Mouse (Mus musculus): Measurements from ENCODE around the gene Cope. TPM values are rescaled to one million over a fixed set of nuclear protein-coding genes. Genes with fewer than 3 reads are reported as not detected.
A peak's percentile ranks its signal among the peaks of the same experiment; 100 is the strongest.

Gene Cope
- polyA plus RNA-seq, 1 experiment: 753 TPM

GRCm38 (mm10) chr8:70344279-70344678, 42.0 kb downstream of the Cope start:
- peaks cover 49% of the 10 kb centered on the region for H3K36me3 ChIP-seq (ENCODE audit: control insufficient read depth, insufficient read depth, low read length)
- 53% methylated on average over 2 of the region's 2 CpGs for WGBS
- TF ChIP-seq CTCF (IDR thresholded peaks at IDR 0.05; ENCODE audit: extremely low read depth, insufficient read length, insufficient replicate concordance, low read depth, low read length): no peak
- TF ChIP-seq POLR2A (IDR thresholded peaks at IDR 0.05; ENCODE audit: low read depth, low read length): no peak
- no peaks in the 10 kb centered on the region for H3K27me3 ChIP-seq (ENCODE audit: control insufficient read depth, insufficient read depth, low read length)
- H3K4me3 ChIP-seq (ENCODE audit: low read depth, low read length): no peak overlapping the region
- H3K4me1 ChIP-seq (ENCODE audit: control insufficient read depth, insufficient read depth, insufficient read length, low read length): peaks cover 21% of the 10 kb centered on the region
- no peak overlapping the region for H3K27ac ChIP-seq (ENCODE audit: insufficient read depth, low read depth, low read length)

- TF ChIP-seq CTCF (IDR thresholded peaks at IDR 0.05; ENCODE audit: extremely low read depth, insufficient read length, insufficient replicate concordance, low read depth, low read length) (no peak), POLR2A (IDR thresholded peaks at IDR 0.05; ENCODE audit: low read depth, low read length) (no peak)
- peak overlapping the region; percentile 69 for H3K27ac ChIP-seq (ENCODE audit: insufficient read depth, low read depth, low read length)
- H3K4me3 ChIP-seq (ENCODE audit: low read depth, low read length): no peak overlapping the region
- H3K27me3 ChIP-seq (ENCODE audit: control insufficient read depth, insufficient read depth, low read length): no peaks in the 10 kb centered on the region
- WGBS: 34% methylated on average over 4 of the region's 4 CpGs
- peaks cover 47% of the 10 kb centered on the region for H3K4me1 ChIP-seq (ENCODE audit: control insufficient read depth, insufficient read depth, insufficient read length, low read length)
- peaks cover 21% of the 10 kb centered on the region for H3K36me3 ChIP-seq (ENCODE audit: control insufficient read depth, insufficient read depth, low read length)
Measured at GRCm38 (mm10) chr8:70347443-70347842, 45.1 kb downstream of the Cope start.

GRCm38 (mm10) chr8:70347860-70348420, 45.6 kb downstream of the Cope start:
- peaks cover 47% of the 10 kb centered on the region for H3K4me1 ChIP-seq (ENCODE audit: control insufficient read depth, insufficient read depth, insufficient read length, low read length)
- no peak for TF ChIP-seq POLR2A (IDR thresholded peaks at IDR 0.05; ENCODE audit: low read depth, low read length)
- no peak for TF ChIP-seq CTCF (IDR thresholded peaks at IDR 0.05; ENCODE audit: extremely low read depth, insufficient read length, insufficient replicate concordance, low read depth, low read length)
- peak overlapping the region; percentile 73 for H3K27ac ChIP-seq (ENCODE audit: insufficient read depth, low read depth, low read length)
- H3K27me3 ChIP-seq (ENCODE audit: control insufficient read depth, insufficient read depth, low read length): no peaks in the 10 kb centered on the region
- H3K4me3 ChIP-seq (ENCODE audit: low read depth, low read length): no peak overlapping the region
- peaks cover 17% of the 10 kb centered on the region for H3K36me3 ChIP-seq (ENCODE audit: control insufficient read depth, insufficient read depth, low read length)
- WGBS: 22% methylated on average over 1 of the region's 1 CpGs

- TF ChIP-seq POLR2A (IDR thresholded peaks at IDR 0.05; ENCODE audit: low read depth, low read length) (no peak), CTCF (IDR thresholded peaks at IDR 0.05; ENCODE audit: extremely low read depth, insufficient read length, insufficient replicate concordance, low read depth, low read length) (no peak)
- Histone ChIP-seq H3K4me1 (ENCODE audit: control insufficient read depth, insufficient read depth, insufficient read length, low read length) (peaks cover 52% of the 10 kb centered on the region), H3K27ac (ENCODE audit: insufficient read depth, low read depth, low read length) (peak overlapping the region; percentile 26; the same call in 1 of the 2 replicates), H3K4me3 (ENCODE audit: low read depth, low read length) (peak overlapping the region; percentile 89), H3K27me3 (ENCODE audit: control insufficient read depth, insufficient read depth, low read length) (no peaks in the 10 kb centered on the region), H3K36me3 (ENCODE audit: control insufficient read depth, insufficient read depth, low read length) (peaks cover 6% of the 10 kb centered on the region; the same call in 1 of the 2 replicates)
- WGBS: 9% methylated on average over 15 of the region's 15 CpGs
Measured at GRCm38 (mm10) chr8:70351035-70351999, 49.0 kb downstream of the Cope start.

GRCm38 (mm10) chr8:70352000-70352384, 49.7 kb downstream of the Cope start:
- Histone ChIP-seq H3K4me3 (ENCODE audit: low read depth, low read length) (peak overlapping the region; percentile 89), H3K27me3 (ENCODE audit: control insufficient read depth, insufficient read depth, low read length) (no peaks in the 10 kb centered on the region), H3K4me1 (ENCODE audit: control insufficient read depth, insufficient read depth, insufficient read length, low read length) (peaks cover 52% of the 10 kb centered on the region), H3K27ac (ENCODE audit: insufficient read depth, low read depth, low read length) (peak overlapping the region; percentile 26), H3K36me3 (ENCODE audit: control insufficient read depth, insufficient read depth, low read length) (peaks cover 6% of the 10 kb centered on the region; the same call in 1 of the 2 replicates)
- WGBS: 10% methylated on average over 3 of the region's 3 CpGs
- TF ChIP-seq CTCF (IDR thresholded peaks at IDR 0.05; ENCODE audit: extremely low read depth, insufficient read length, insufficient replicate concordance, low read depth, low read length) (no peak), POLR2A (IDR thresholded peaks at IDR 0.05; ENCODE audit: low read depth, low read length) (no peak)

- peaks cover 46% of the 10 kb centered on the region for H3K4me1 ChIP-seq (ENCODE audit: control insufficient read depth, insufficient read depth, insufficient read length, low read length)
- WGBS: under 1% methylated on average over 64 of the region's 64 CpGs
- peaks cover 6% of the 10 kb centered on the region; the same call in 1 of the 2 replicates for H3K36me3 ChIP-seq (ENCODE audit: control insufficient read depth, insufficient read depth, low read length)
- H3K4me3 ChIP-seq (ENCODE audit: low read depth, low read length): peak overlapping the region; percentile 89
- peak overlapping the region; percentile 26; the same call in 1 of the 2 replicates for H3K27ac ChIP-seq (ENCODE audit: insufficient read depth, low read depth, low read length)
- TF ChIP-seq POLR2A (IDR thresholded peaks at IDR 0.05; ENCODE audit: low read depth, low read length) (no peak), CTCF (IDR thresholded peaks at IDR 0.05; ENCODE audit: extremely low read depth, insufficient read length, insufficient replicate concordance, low read depth, low read length) (no peak)
- H3K27me3 ChIP-seq (ENCODE audit: control insufficient read depth, insufficient read depth, low read length): no peaks in the 10 kb centered on the region
Measured at GRCm38 (mm10) chr8:70352657-70353151, 50.4 kb downstream of the Cope start.
